Mouse (Mus musculus) limb, embryonic 11.5 days (tissue): Measurements from ENCODE around the gene Obsl1. TPM values are rescaled to one million over a fixed set of nuclear protein-coding genes. Genes with fewer than 3 reads are reported as not detected.

Experiments
- ATAC-seq: fragments of 200-750 bp; cut with Nextera tagmentation; 2 replicates; pipeline ENCODE4 v1.8.0; 2017; ENCODE audit warnings: low read depth; ENCODE audit not compliant: insufficient number of reproducible peaks, low FRiP score, low TSS enrichment
- DNase-seq: peaks from one replicate; pipeline ENCODE4 v3.0.0-alpha.2; 2015; ENCODE audit warnings: low spot score
- H3K27ac ChIP-seq: fragments of 300-500 bp; sonication (generic); replicated peaks from 2 replicates; pipeline ENCODE4 v1.5.1; 2014; ENCODE audit warnings: low read depth, mild to moderate bottlenecking, low read length
- H3K27me3 ChIP-seq: fragments of 300-500 bp; sonication (generic); 2 replicates; pipeline ENCODE4 v1.6.1; 2014; ENCODE audit warnings: mild to moderate bottlenecking, low read length, mixed read lengths; ENCODE audit not compliant: control insufficient read depth, insufficient read depth
- H3K36me3 ChIP-seq: fragments of 300-500 bp; sonication (generic); 2 replicates; pipeline ENCODE4 v1.6.1; 2014; ENCODE audit warnings: mild to moderate bottlenecking, low read length, moderate library complexity, mixed read lengths; ENCODE audit not compliant: control insufficient read depth, insufficient read depth
- H3K4me1 ChIP-seq: fragments of 300-500 bp; sonication (generic); 2 replicates; pipeline ENCODE4 v1.6.1; 2014; ENCODE audit warnings: low read length, mixed read lengths; ENCODE audit not compliant: control insufficient read depth, insufficient read depth
- H3K4me2 ChIP-seq: fragments of 300-500 bp; sonication (generic); 2 replicates; pipeline ENCODE4 v1.6.1; 2014; ENCODE audit warnings: low read depth, mild to moderate bottlenecking, moderate library complexity; ENCODE audit not compliant: severe bottlenecking
- H3K4me3 ChIP-seq: fragments of 300-500 bp; sonication (generic); 2 replicates; pipeline ENCODE4 v1.5.1; 2014; ENCODE audit warnings: low read depth, low read length
- H3K9ac ChIP-seq: fragments of 300-500 bp; sonication (generic); 2 replicates; pipeline ENCODE4 v1.6.1; 2014; ENCODE audit warnings: mild to moderate bottlenecking, low read length
- H3K9me3 ChIP-seq: fragments of 300-500 bp; sonication (generic); 2 replicates; pipeline ENCODE4 v1.6.1; 2016; ENCODE audit warnings: low read length; ENCODE audit not compliant: control insufficient read depth
- WGBS: fragments of 180-500 bp; shearing (Covaris S2); extraction: QIAGEN DNeasy Blood & Tissue Kit; methylation state at CpG from one replicate; pipeline ENCODE4 v1.1.7; 2014; 5-methylcytosine and 5-hydroxymethylcytosine counted together
- polyA plus RNA-seq: library from polyadenylated mRNA; unstranded; fragments of >200 nt; fragmentation: Nextera tagmentation; extraction: Ambion mirVana; gene quantifications from 2 replicates; pipeline ENCODE4 v1.2.1, GENCODE M21; 2014

The Obsl1 gene
- polyA plus RNA-seq, 1 experiment from 2014 or later, result 67.4 TPM

DNA sequence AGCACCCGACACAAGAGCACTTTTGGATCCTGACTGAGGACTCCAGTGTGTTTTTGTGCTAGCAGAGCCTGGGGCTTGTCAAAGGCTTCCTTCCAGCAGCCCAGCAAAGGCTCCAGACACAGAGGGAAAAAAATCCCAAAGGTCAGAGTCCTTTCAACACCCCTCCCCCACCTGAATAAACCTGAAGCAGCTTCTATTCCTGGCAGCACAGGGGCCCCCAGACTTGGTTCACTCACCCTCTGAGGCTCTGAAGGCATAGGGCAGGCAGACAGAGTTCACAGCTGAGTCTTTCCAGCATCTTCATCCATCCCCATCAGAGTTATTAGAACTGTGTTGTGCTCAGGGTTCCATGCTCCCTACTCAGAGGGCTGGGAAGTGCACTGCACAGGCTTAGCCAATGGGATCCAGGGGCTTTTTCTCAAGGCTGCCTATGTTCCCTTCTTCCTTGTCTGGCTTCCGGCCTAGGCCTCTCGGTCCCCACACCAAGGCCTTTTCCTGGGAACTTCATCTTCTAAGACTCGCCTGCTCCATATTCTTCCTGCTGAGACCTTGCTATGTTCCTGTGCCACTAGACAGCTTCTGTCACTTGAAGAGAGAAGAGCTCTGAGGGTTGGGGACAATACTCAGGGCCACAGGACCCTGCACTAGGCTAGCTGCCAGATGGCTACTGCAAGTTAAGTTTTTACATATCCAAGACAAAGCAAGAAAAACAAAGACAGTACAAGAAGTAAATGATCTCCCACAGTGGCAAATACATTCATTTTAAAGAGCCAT lies 5.4 kb upstream of the Obsl1 start:
- Histone ChIP-seq H3K27me3 (0 out of 2 replicates have a peak, but pooled peaks cover 2% of the 10 kb centered on the region), H3K36me3 (no peaks in the 10 kb centered on the region), H3K9ac (no peak overlapping the region), H3K27ac (peak overlapping the region; percentile 10; the same call in 1 of the 2 replicates), H3K4me1 (peaks cover 16% of the 10 kb centered on the region), H3K9me3 (no peaks in the 10 kb centered on the region), H3K4me2 (no peak overlapping the region), H3K4me3 (no peak overlapping the region)
- DNase-seq, result peak; percentile 57
- 68% methylated on average over 4 of the region's 4 CpGs for WGBS
- no peak for ATAC-seq

GRCm38 (mm10) chr1:75510154-75510553 lies 3.9 kb upstream of the Obsl1 start:
- H3K9ac ChIP-seq, result no peak overlapping the region
- peaks cover 20% of the 10 kb centered on the region for H3K4me1 ChIP-seq
- ATAC-seq, result no peak
- no peaks in the 10 kb centered on the region for H3K9me3 ChIP-seq
- no peaks in the 10 kb centered on the region for H3K36me3 ChIP-seq
- WGBS, result 81% methylated on average over 5 of the region's 5 CpGs
- H3K27me3 ChIP-seq, result 0 out of 2 replicates have a peak, but pooled peaks cover 2% of the 10 kb centered on the region
- no peak overlapping the region for H3K27ac ChIP-seq
- no peak overlapping the region for H3K4me3 ChIP-seq
- DNase-seq, result no peak
- no peak overlapping the region for H3K4me2 ChIP-seq

DNA sequence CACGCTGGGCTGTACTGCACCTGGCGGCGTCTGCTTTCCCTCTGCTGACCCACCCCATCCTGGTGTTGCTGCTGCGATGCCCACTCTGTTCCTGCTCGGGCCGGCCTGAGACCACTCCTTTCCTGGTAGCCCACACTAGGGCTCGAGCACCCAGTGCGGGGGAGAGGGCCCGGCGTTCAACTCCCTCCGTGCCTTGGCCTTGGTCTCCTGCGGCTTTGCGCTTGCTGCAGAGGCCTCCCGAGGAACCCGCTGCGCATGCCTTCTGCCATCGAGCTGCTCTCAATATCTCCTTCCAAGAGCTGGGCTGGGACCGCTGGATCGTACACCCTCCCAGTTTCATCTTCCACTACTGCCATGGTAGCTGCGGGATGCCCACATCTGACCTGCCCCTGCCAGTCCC lies 3.3 kb upstream of the Obsl1 start:
- Histone ChIP-seq H3K36me3 (no peaks in the 10 kb centered on the region), H3K4me2 (no peak overlapping the region), H3K27me3 (0 out of 2 replicates have a peak, but pooled peaks cover 2% of the 10 kb centered on the region), H3K4me1 (peaks cover 20% of the 10 kb centered on the region), H3K9ac (no peak overlapping the region), H3K9me3 (no peaks in the 10 kb centered on the region), H3K4me3 (no peak overlapping the region), H3K27ac (no peak overlapping the region)
- DNase-seq, result no peak
- no peak for ATAC-seq
- WGBS, result 48% methylated on average over 20 of the region's 20 CpGs

DNA sequence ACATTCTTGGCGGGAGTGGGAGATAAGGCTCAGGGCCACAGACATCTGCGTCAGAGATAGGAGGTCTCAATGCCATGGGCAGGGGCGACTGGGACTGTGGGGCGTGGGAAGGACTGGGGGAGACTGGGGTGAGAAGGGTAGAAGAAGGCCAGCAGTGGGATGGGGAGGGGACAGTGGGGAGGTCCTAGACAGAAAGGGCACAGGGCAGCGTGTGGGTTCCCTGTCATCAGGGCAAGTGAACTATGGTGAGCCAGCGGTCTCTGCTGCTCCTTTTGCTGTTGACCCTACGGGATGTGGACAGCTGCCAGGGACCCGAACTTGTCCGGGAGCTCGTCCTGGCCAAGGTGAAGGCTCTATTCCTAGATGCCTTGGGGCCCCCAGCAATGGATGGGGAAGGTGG lies 754 bp upstream of the Obsl1 start, which contains the start of gene Inha:
Inha (plus strand) TSS at position 72 of the 400 bp plus-strand sequence.
- no peak for DNase-seq
- Histone ChIP-seq H3K4me1 (peaks cover 28% of the 10 kb centered on the region), H3K27ac (peak within 1 kb of the TSS; percentile 89), H3K4me3 (peak within 1 kb of the TSS; percentile 92), H3K9ac (peak within 1 kb of the TSS; percentile 95), H3K9me3 (no peaks in the 10 kb centered on the region), H3K27me3 (peaks cover 2% of the 10 kb centered on the region; the same call in 1 of the 2 replicates), H3K4me2 (peak within 1 kb of the TSS; percentile 96), H3K36me3 (peaks cover 6% of the 10 kb centered on the region)
- 0 out of 2 replicates have a peak, but pooled peaks have one; percentile 4 for ATAC-seq
- 75% methylated on average over 10 of the region's 10 CpGs for WGBS

DNA sequence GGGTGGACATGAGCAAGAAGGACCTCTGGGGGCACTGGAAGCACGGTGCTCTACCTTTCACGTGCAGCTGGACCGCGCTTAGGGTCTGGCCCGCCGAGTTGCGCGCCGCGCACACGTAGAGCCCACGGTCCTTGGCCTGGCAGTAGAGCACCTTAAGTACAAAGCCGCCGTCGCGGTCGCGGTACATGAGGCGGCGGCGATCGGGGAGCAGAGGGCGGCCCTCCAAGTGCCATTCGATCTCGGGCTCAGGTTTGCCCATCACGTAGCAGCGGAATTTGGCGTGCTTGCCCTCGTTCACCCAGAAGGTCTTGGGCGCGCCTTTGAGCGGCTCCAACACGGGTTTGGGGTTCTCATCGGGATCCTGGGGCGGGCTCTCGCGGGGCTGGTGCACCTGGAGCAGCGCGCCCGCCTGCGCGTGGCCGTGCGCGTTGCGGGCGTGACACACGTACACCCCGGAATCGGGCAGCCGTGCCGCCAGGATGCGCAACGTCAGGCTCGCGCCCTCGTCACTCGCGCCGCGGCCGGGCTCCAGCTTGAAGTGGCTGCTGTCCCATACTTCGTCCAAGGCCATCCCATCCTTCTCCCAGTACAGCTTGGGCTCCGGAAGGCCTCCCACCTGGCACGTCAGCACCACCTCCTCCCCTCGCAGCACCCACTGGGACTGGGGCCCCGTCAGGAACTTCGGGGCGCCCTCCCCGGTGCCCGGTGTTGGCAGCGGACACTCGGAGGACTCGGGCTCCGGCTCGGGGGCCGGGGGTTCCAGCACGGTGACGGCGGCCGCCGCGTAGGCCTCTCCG lies 895 bp downstream of the Obsl1 start:
- Histone ChIP-seq H3K4me3 (peak overlapping the region; percentile 92), H3K9ac (peak overlapping the region; percentile 95), H3K4me2 (peak overlapping the region; percentile 96), H3K27me3 (peaks cover 2% of the 10 kb centered on the region; the same call in 1 of the 2 replicates), H3K9me3 (no peaks in the 10 kb centered on the region), H3K27ac (peak overlapping the region; percentile 89), H3K4me1 (peaks cover 20% of the 10 kb centered on the region), H3K36me3 (peaks cover 14% of the 10 kb centered on the region)
- DNase-seq, result peak; percentile 78
- whole genome bisulfite sequencing, result under 1% methylated on average over 84 of the region's 84 CpGs
- ATAC-seq, result peak; percentile 24; the same call in 1 of the 2 replicates

DNA sequence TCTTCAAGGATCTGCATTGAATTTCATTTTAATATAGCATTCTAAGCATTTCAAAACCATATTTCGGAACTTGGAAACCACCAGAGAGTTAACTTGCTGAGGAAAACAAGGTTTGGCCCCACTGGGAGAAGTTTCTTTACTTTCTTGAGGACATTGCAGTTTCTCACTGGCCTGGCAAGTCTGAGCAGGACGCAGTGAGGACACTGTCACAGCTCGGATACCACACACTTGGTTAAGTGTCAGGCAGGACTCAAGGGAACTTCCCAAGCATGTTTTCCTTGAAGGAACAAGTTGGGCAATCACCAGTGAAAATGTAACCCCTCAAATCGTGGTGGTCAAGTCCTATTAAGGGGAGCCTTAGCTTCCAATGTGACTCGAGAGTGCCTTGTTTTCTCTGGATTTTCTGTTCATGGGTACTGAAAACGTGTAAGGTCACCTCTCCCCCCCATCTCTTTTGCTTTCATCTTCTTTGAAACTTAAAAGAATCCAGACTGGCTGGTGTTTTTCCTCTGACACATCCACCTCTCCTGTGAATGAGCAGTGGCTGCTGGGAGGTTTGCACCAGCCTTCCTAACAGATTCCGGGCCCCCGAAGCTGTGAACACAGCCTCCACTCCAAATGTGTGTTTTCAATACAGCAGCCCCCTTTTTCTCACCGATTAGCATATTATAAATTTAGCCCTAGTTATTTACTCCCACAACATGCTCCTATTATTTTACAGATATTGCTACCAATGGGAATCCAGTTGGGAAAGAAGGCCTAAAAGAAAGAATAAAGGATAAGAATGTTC lies 1.8 kb downstream of the Obsl1 start:
- no peak overlapping the region for H3K27ac ChIP-seq
- peak overlapping the region; percentile 92 for H3K4me3 ChIP-seq
- no peak overlapping the region; the same call in 1 of the 2 replicates for H3K9ac ChIP-seq
- ATAC-seq, result no peak
- peaks cover 2% of the 10 kb centered on the region; the same call in 1 of the 2 replicates for H3K27me3 ChIP-seq
- H3K9me3 ChIP-seq, result no peaks in the 10 kb centered on the region
- H3K4me2 ChIP-seq, result peak overlapping the region; percentile 96
- peaks cover 20% of the 10 kb centered on the region for H3K4me1 ChIP-seq
- peaks cover 14% of the 10 kb centered on the region for H3K36me3 ChIP-seq
- no peak for DNase-seq
- WGBS, result 63% methylated on average over 9 of the region's 9 CpGs

DNA sequence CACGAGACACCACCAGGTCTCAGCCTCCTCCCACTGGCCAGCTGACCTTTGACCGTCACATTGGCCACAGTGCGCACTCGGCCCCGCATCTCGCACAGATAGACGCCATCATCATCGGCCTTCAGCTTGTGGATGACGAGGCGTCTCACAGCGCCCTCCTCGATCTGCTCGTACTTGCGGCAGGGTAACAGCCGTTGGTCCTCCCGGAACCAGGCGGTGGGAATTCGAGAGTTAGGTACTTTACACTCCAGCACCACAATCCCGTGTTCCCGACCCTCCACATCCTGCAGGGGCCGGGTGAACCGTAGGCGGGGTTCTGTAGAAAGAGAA lies 2.6 kb downstream of the Obsl1 start:
- H3K27me3 ChIP-seq, result no peaks in the 10 kb centered on the region; the same call in 1 of the 2 replicates
- no peak overlapping the region for H3K4me2 ChIP-seq
- no peaks in the 10 kb centered on the region for H3K9me3 ChIP-seq
- DNase-seq (no peak), ATAC-seq (no peak)
- peaks cover 17% of the 10 kb centered on the region for H3K36me3 ChIP-seq
- WGBS, result 61% methylated on average over 23 of the region's 23 CpGs
- peaks cover 20% of the 10 kb centered on the region for H3K4me1 ChIP-seq
- H3K27ac ChIP-seq, result no peak overlapping the region
- no peak overlapping the region for H3K9ac ChIP-seq
- H3K4me3 ChIP-seq, result no peak overlapping the region
